Comparison of ENCODE assay signal across 8 mouse cellular contexts in genomic region chr2:30902726-30903722, GRCm38 (mm10). TPM values are rescaled to one million over a fixed set of nuclear protein-coding genes. Genes with fewer than 3 reads are reported as not detected.
DNase-seq lines count a peak whose midpoint lies in the region; ATAC-seq and TF ChIP-seq lines count a peak whose summit lies in the region.

No protein-coding gene starts in this region.

- TF ChIP-seq EP300 in heart, adult 2 months (IDR thresholded peaks at IDR 0.05; ENCODE audit: insufficient read depth, low read depth, low read length), result no peak
- TF ChIP-seq EP300 in heart, postnatal 0 days (IDR thresholded peaks at IDR 0.05; ENCODE audit: low read depth), result no peak

- 24% methylated on average over 37 of the region's 37 CpGs for WGBS in heart, adult 2 months
- WGBS in heart, postnatal 0 days, result 21% methylated on average over 34 of the region's 37 CpGs

- TF ChIP-seq POLR2A in heart, adult 2 months (IDR thresholded peaks at IDR 0.05; ENCODE audit: insufficient read depth, low read depth, low read length), result no peak

- H3K36me3 ChIP-seq in heart, adult 2 months (ENCODE audit: control insufficient read depth, insufficient read depth, low read length), result no peaks in the 10 kb centered on the region
- no peaks in the 10 kb centered on the region for H3K36me3 ChIP-seq in heart, postnatal 0 days (replicated peaks; ENCODE audit: control insufficient read depth, insufficient read depth, low read length)

- no peak for TF ChIP-seq CTCF in heart, adult 2 months (IDR thresholded peaks at IDR 0.05)
- no peak for TF ChIP-seq CTCF in heart, postnatal 0 days (IDR thresholded peaks at IDR 0.05; ENCODE audit: low read depth)

- H3K9ac ChIP-seq in heart, adult 2 months (ENCODE audit: low read depth, low read length), result 0 out of 2 replicates have a peak overlapping the region, but pooled peaks have one; percentile 35
- peak overlapping the region; percentile 16; the same call in 1 of the 2 replicates for H3K9ac ChIP-seq in heart, postnatal 0 days (replicated peaks; ENCODE audit: low read depth, low read length)

- DNase-seq in heart, adult 2 months, result peak in 1 of 2 experiments; percentile 47
- no peak for DNase-seq in heart, postnatal 10 days
- DNase-seq in heart, postnatal 0 days (ENCODE audit: low spot score), result no peak
- peak; percentile 27 for DNase-seq in liver
- peak; percentile 54 for DNase-seq in retina, postnatal 1 day
- no peak for DNase-seq in MN1 (ENCODE audit: low spot score)

- H3K4me1 ChIP-seq in heart, adult 2 months (ENCODE audit: control insufficient read depth, insufficient read depth, low read length), result no peaks in the 10 kb centered on the region
- H3K4me1 ChIP-seq in brown adipose tissue, adult 24 weeks (ENCODE audit: control insufficient read depth, insufficient read depth, insufficient read length, low read length), result peaks cover 5% of the 10 kb centered on the region
- peaks cover 9% of the 10 kb centered on the region; the same call in 1 of the 2 replicates for H3K4me1 ChIP-seq in heart, postnatal 0 days (ENCODE audit: control insufficient read depth, insufficient read depth)

- ATAC-seq in heart, postnatal 0 days (ENCODE audit: insufficient read depth, low read depth), result no peak
- ATAC-seq in monocyte, adult 5-6 weeks (replicated peaks; ENCODE audit: insufficient number of reproducible peaks, low FRiP score, low TSS enrichment, poor library complexity, severe bottlenecking), result no peak

- H3K79me2 ChIP-seq in heart, adult 2 months (replicated peaks; ENCODE audit: control insufficient read depth, insufficient read depth, low read length), result no peaks in the 10 kb centered on the region

- no peaks in the 10 kb centered on the region for H3K27me3 ChIP-seq in heart, adult 2 months (ENCODE audit: control insufficient read depth, insufficient read depth, low read length)
- 0 out of 2 replicates have a peak, but pooled peaks cover 8% of the 10 kb centered on the region for H3K27me3 ChIP-seq in heart, postnatal 0 days (ENCODE audit: control insufficient read depth, insufficient read depth, low read length)

- no peak overlapping the region for H3K27ac ChIP-seq in heart, adult 2 months
- H3K27ac ChIP-seq in brown adipose tissue, adult 24 weeks (replicated peaks; ENCODE audit: low read depth, low read length), result no peak overlapping the region
- no peak overlapping the region for H3K27ac ChIP-seq in heart, postnatal 0 days (ENCODE audit: low read depth)

- intact Hi-C loops in heart, adult 2 months (cut with DNase I), result no loop called here
- intact Hi-C loops in heart, postnatal 10 days (cut with DNase I), result no loop called here

- H3K4me3 ChIP-seq in heart, adult 2 months, result no peak overlapping the region; the same call in 1 of the 2 replicates
- peak overlapping the region; percentile 45 for H3K4me3 ChIP-seq in brown adipose tissue, adult 24 weeks (ENCODE audit: insufficient read depth, low read depth, low read length)
- H3K4me3 ChIP-seq in heart, postnatal 0 days (ENCODE audit: low read depth, low read length), result peak overlapping the region; percentile 35

- no peaks in the 10 kb centered on the region for H3K9me3 ChIP-seq in heart, postnatal 0 days (replicated peaks; ENCODE audit: control insufficient read depth, low read length)

- peak overlapping the region; percentile 50 for H3K4me2 ChIP-seq in heart, postnatal 0 days (ENCODE audit: low read depth, low read length)

RNA-seq across cellular contexts. Expression of gene Ptges, which starts 26.6 kb away (rescaled TPM):
- total RNA-seq in heart, adult 2 months (2021), result 1 to 10 TPM; 2.5 to 2.8 TPM
- 4.8 and 6.6 TPM in 2 replicates for polyA plus RNA-seq in heart, adult 2 months (2012; rRNA removed)
- 1 to 10 TPM; 1.1 to 2.3 TPM for total RNA-seq in heart, postnatal 10 days (2021)
- polyA plus RNA-seq in brown adipose tissue, adult 24 weeks (2012; ENCODE audit: insufficient read depth, insufficient read length, missing spikeins), result 15.6 and 20.6 TPM in 2 replicates
- total RNA-seq in heart, postnatal 0 days (2014; rRNA removed; ENCODE audit: low replicate concordance), result 1.1 and 1.5 TPM in 2 replicates
- 1.2 and 1.4 TPM in 2 replicates for polyA plus RNA-seq in heart, postnatal 0 days (2015; fragmentation: Nextera tagmentation; extraction: Ambion mirVana)
- 0.10 to 4.4 TPM (median 0.11 TPM) in 3 replicates for total RNA-seq in monocyte, adult 5-6 weeks (2017)

RNA-seq across cellular contexts. Expression of gene Tor1b, which starts 49.7 kb away (rescaled TPM):
- total RNA-seq in heart, adult 2 months (2021), result 10 to 100 TPM; 23.9 to 26.4 TPM
- polyA plus RNA-seq in heart, adult 2 months (2012; rRNA removed), result 17.1 and 28.6 TPM in 2 replicates
- 10 to 100 TPM; 29.3 to 34.0 TPM for total RNA-seq in heart, postnatal 10 days (2021)
- 13.7 and 14.0 TPM in 2 replicates for polyA plus RNA-seq in brown adipose tissue, adult 24 weeks (2012; ENCODE audit: insufficient read depth, insufficient read length, missing spikeins)
- total RNA-seq in heart, postnatal 0 days (2014; rRNA removed; ENCODE audit: low replicate concordance), result 39.8 and 45.4 TPM in 2 replicates
- polyA plus RNA-seq in heart, postnatal 0 days (2015; fragmentation: Nextera tagmentation; extraction: Ambion mirVana), result 19.0 and 20.4 TPM in 2 replicates
- 36.4 to 42.7 TPM (median 42.4 TPM) in 3 replicates for total RNA-seq in monocyte, adult 5-6 weeks (2017)

Comparison
In these comparisons a context has a peak if more than half of its experiments do, and no peak if none do; other contexts are left out.
1. DNase-seq: peak in liver (single experiment) and retina, postnatal 1 day (single experiment); none in heart, postnatal 10 days (0 of 2), heart, postnatal 0 days (single experiment) and MN1 (single experiment).